Mouse (Mus musculus): Measurements from ENCODE around the gene 4930519P11Rik. TPM values are rescaled to one million over a fixed set of nuclear protein-coding genes. Genes with fewer than 3 reads are reported as not detected.

4930519P11Rik gene
- polyA plus RNA-seq (2017; shearing (Covaris generic)): not detected

DNA sequence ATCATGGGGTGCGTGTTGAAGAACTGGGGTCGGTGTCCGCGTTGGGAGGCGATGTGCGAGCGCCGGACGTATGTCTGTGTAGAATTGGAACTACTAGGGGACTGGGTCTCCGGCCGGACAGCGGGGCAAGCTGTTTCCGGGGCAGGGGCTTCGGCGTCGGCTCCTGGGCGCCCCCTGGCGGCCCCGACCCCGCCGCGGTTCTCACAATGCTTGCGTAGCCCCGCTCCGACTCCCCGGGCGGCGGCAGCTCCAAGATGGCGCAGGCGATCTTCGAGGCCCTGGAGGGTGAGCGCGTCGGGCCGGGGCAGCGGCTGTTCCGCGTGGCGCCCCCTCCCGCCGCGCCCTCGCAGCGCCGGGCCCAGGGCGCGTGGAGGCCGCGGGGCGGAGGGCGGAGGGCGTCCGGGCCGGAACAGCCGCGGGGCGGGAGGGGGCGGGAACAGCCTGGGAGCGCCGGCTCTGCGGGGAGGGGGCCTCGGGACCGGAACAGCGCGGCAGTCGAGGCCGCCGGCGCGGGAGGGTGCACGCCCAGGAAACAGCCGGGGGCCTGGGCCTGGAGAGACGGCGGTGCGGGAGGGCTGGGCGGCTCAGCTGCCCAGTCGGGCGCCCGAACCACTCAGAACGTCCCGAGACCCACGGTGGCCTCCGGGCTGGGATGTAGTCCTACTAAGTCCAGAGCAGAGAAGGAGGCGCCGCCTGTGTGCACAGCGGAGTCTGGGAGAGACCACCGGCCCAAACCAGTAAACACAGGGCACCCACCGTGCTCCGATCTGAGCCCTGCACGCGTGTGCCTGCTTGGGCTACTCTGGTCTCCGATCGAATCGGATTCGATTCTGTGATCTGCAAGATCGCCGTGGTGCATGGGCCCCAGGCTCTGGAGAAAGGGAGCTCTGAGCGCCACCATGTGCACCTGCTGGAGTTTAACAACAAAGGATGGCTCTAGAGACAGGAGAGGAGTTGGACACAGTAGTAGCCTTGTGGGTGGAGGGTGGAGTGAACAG lies at the start of gene 4930519P11Rik, which contains the start of gene Zfp341:
TSS of gene 4930519P11Rik (minus strand) at position 320 of the 998 bp plus-strand sequence.
TSS of gene Zfp341 (plus strand) at position 180 of the 998 bp plus-strand sequence.

GRCm38 (mm10) chr2:154651363-154651762 lies 38.1 kb upstream of the 4930519P11Rik start, which contains the start of gene Chmp4b:
Chmp4b (plus strand) TSS chr2:154651705.

GRCm38 (mm10) chr2:154603638-154604153 lies 9.5 kb downstream of the 4930519P11Rik start, which contains the start of gene Pxmp4:
Pxmp4 (minus strand) TSS chr2:154603708.

DNA sequence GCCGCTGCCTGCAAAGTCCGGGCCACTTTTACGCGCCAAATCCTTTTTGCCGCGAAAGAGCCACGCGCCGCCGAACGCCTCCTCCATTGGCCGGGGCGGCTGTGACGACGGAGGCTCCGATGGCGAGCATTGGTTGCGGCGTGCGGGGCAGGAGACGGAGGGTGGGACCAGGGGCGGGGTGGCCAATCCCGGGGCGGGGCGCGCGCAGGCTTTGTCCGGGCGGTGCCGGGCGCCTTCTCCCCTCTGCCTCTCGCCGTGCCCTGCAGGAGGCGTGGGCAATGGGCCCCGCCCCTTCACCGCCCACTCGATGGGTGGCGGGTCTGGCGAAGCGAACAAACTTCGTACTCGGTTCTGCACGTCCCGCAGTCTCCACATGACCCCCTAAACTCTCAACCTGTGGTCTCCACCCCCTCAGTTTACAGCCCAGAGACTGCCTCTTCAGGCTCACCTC lies 43.4 kb downstream of the 4930519P11Rik start, which contains the start of gene E2f1:
TSS of gene E2f1 (minus strand) at position 57 of the 451 bp plus-strand sequence.

Other genes with a start within 250 kb of the 4930519P11Rik start
- gene Cdk5rap1, start 240.4 kb downstream of the 4930519P11Rik start, polyA plus RNA-seq (2017; shearing (Covaris generic)): 37.6 TPM
- not detected for gene Snta1, start 205.3 kb downstream of the 4930519P11Rik start, polyA plus RNA-seq (2017; shearing (Covaris generic))
- gene Cbfa2t2, start 177.0 kb downstream of the 4930519P11Rik start, polyA plus RNA-seq (2017; shearing (Covaris generic)): 13.9 TPM
- not detected for gene 1700003F12Rik, start 66.4 kb downstream of the 4930519P11Rik start, polyA plus RNA-seq (2017; shearing (Covaris generic))
- not detected for gene Actl10, start 61.7 kb downstream of the 4930519P11Rik start, polyA plus RNA-seq (2017; shearing (Covaris generic))
- 0.66 TPM for gene Necab3, start 54.5 kb downstream of the 4930519P11Rik start, polyA plus RNA-seq (2017; shearing (Covaris generic))
- gene E2f1, start 43.5 kb downstream of the 4930519P11Rik start, polyA plus RNA-seq (2017; shearing (Covaris generic)): 0.65 TPM
- gene Pxmp4, start 9.7 kb downstream of the 4930519P11Rik start, polyA plus RNA-seq (2017; shearing (Covaris generic)): 31.1 TPM
- 0.45 TPM for gene Zfp341, start 140 bp downstream of the 4930519P11Rik start, polyA plus RNA-seq (2017; shearing (Covaris generic))
- 5.7 TPM for gene Chmp4b, start 38.3 kb upstream of the 4930519P11Rik start, polyA plus RNA-seq (2017; shearing (Covaris generic))
- not detected for gene Gm14214, start 156.6 kb upstream of the 4930519P11Rik start, polyA plus RNA-seq (2017; shearing (Covaris generic))
- gene Raly, start 177.7 kb upstream of the 4930519P11Rik start, polyA plus RNA-seq (2017; shearing (Covaris generic)): 18.0 TPM
- not detected for gene a, start 178.0 kb upstream of the 4930519P11Rik start, polyA plus RNA-seq (2017; shearing (Covaris generic))